Mouse (Mus musculus): ENCODE data around the gene Spcs2.
"Not testable (repeated sequence)": the region's sequence is repeated elsewhere in the genome, so short reads cannot be mapped to it uniquely, and the experiment has no call there.

Spcs2 gene

DNA sequence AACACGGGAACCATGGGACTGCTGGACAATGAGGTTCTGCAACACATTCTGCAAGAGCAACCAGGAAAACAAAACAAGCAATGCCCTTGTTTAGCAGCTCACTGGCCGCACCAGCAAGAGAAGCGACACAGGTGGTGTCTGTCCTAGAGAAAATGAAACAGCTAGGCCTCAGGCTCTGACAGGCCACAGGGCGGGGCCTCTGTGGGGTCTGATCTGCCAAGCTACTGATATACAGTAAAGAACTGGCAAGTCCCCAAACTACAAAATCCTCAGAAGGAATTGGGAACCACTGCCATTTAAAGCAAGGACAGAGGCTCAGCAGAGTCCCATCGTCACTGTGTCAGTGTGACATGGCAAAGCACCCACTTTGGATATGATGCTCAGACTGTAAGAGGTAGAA lies 40.8 kb downstream of the Spcs2 start:
- DNase-seq = no peak

DNA sequence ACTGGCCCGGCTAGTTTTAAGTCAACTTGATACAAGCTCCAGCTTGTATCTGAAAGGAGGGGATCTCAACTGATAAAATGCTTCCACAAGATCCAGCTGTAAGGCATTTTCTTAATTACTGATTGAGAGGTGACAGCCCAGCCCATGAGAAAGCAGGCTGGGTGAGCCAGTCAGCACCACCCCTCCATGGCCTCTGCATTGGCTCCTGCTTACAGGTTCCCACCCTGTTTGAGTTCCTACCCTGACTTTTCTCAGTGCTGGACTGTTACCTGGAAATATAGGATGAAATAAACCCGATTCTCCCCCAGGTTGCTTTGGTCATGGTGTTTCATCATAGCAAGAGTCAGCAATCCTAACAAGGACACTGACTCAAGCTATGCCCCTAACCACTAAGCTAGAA lies 41.3 kb downstream of the Spcs2 start:
- DNase-seq = no peak

DNA sequence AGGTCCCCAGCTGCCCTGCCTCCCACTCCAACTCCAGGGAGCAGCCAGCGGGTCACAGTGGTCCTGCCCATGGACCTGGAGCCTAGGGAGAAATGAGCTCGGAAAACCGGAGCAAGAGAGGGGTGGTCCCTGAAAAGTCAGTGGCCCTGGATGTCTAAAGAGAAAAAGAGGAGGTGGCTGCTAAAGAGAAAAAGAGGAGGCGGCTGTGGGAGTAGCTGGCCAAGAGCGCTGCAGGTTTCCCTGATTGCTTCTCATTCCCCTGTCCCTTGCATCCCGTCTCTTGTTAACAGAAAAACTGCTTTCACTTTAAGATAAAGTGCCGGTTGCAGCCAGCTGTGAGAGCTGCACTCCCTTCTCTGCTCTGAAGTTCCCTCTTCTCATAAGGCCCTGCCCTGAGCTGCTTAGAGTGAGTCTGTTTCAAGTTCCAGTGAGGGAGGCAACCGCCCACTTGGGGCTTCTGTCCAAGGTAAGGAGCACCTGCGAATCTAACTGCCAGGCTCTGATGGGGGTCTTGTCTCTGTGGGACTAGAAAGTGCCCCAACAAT lies 45.0 kb downstream of the Spcs2 start:
- DNase-seq = not testable (repeated sequence)

DNA sequence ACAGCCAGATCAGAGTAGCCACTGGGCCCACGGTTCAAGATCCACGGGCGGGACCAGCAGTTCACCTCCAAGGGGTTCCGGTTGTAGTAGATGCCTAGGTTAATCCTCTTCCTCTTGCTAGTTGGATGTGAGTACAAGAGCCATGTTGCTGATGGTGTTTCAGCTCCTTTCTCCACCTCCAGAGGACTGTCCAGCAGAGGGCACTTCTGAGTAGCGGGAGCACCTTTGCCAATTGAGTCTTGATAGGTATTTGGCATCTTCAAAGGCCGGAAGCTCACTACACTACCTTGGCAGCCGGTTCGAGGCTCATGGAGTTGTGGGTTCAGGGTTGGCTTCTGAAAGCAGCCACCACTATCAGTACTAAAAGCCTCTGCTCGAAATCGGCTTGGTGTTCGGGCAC lies 49.9 kb downstream of the Spcs2 start:
- no peak for DNase-seq

DNA sequence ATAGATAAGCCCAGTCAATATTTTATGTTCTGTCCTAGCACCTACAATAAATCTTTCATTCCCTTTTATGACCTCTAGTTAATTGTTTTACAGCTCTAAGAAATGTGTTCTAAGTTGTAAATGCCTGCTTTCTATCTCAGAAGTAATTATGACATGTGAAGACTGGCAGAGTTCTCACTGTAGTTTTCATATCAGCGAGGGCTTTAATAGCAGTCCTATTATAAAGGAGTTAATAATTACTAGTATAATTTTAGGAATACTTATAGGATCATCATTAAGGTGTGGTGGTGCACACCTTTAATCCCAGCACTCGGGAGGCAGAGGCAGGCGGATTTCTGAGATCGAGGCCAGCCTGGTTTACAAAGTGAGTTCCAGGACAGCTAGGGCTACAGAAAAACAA lies 51.6 kb downstream of the Spcs2 start:
- DNase-seq = no peak

DNA sequence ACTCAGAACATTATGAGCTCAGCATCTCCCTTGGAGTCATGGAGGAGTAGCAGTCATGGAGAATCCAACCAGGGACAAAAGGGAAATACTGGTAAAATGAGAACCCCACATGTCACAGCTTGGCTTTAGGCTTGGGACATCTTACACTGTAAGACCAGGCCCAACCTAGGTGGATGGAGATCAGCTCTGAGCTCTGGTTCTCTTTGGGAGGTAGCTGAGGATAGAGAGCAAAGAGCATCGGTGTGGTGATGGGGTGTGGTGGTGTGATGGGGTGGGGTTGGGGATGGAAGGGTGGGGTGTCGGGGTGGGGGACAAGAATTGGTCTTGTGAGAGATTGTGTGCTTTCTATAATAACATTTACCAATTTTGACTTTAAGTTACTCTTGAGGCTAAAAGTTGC lies 52.4 kb downstream of the Spcs2 start:
- DNase-seq = no peak

DNA sequence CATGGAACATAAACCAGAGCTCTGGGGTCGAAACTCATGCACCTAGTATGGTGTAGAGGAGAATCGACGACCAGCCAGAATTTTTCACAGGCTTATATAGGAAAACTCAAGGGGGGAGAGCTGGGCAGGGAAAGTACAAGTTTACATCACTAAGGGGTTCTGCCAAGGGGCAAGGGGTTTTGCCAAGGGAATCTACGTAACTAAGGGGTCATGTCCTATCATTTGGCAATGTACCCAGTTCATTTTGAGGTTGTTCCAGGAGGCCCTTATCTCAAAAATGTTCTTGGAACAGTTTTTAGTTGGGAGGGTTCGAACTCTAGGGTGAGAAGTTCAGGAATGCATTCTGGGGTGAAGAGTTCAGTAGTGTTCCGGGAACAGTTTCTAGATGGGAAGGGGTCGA lies 56.2 kb downstream of the Spcs2 start:
- not testable (repeated sequence) for DNase-seq

DNA sequence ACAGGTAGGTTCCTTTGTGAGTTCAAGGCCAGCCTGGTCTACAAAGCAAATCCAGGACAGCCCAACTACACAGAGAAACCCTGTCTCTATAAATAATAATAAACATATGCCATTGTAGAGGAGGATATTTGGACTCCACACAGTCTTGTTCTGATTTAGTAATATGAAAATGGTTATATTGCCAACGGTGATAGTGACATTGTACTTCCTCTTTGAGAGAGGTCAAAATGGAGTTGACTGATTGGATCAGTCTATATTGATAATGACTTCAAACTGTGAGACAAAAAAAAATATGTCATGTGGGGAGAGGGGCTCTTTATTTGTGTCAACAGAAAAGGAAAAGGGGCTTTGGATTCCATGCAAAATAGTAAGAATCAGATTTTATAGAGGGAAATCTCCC lies 57.9 kb downstream of the Spcs2 start:
- DNase-seq = no peak

DNA sequence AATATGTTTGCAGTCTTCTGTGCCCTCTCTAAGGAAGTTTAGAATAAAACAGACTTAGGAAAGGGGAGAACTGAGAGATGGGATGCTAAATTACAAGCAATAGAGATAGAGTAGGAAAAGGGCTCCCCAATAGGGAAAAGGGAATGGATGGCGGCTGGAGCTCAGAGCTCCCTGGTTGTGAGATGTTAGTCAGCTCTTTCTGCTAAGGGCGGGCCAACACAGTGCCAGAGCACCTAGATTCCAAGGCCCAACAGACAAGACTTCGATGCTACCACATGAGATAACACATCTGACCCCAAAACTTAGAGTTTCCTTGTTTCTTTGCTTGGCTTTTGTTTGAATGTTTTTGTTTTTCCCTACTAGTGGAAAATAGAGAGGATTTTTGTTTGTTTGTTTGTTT lies 59.2 kb downstream of the Spcs2 start:
- not testable (repeated sequence) for DNase-seq

DNA sequence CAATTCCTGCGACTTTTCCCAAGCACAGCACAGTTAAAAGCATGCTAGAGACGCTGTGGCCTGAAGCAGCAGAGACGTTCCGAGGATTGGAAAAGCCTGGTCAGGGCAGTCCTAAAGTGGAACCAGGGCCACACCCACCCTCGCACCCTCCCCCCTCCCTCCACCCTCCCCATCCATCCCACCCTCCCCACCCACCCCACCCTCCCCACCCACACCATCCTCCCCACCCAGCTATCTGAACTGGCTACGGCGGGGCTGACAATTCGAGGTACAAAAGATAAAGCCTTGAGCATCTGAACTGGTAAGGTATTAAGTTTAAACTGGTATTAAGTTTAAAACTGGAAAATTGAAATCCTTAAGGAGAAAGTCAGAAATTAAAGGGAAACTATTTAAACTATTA lies 59.7 kb downstream of the Spcs2 start:
- DNase-seq = no peak

DNA sequence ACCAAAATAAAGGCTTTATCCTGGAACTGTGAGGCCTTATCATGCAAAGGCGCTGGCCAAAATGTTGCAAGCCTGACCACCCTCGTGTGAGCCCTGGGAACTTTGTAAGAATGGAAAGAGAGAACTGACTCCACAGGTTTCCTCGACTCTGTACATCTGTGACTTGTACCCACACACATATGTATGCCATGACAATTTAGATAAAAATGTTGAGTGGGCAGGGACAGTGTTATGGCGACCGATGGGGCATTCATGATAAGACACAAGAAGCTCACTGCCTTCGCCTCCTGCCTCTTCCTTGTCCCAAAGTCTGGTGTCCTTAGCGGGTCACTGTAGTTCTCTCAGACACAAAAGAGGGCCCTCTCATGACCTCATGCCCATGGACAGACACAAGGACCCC lies 64.1 kb downstream of the Spcs2 start:
- no peak for DNase-seq

DNA sequence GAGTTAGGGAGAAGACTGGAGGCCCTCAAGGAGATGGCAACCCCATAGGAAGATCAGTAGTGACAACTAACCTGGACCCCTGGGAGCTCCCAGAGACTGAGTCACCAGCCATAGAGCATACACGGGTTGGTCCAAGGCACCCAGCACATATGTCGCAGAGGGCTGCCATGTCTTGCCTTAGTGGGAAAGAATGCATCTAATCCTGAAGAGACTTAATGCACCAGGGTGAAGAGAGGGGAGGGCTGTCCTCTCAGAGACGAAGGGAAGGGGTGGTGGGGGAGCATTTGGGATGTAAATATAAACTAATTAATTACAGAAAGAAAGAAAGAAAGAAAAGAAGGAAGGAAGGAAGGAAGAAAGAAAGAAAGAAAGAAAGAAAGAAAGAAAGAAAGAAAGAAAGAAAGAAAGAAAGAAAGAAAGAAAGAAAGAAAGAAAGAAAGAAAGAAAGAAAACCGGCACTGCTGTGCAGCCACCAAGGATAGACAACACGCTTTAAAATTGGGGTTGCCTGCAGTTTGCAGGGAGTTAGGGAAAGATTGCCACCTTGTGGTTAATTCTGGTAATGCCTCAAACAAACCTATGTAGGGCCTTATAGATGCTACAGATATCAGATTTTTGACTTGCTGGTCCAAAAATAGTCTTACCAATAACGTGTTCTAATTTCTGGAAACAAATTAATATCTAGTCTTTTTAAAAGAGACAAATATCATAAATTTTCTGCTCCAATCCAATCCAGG lies 65.2 kb downstream of the Spcs2 start:
- DNase-seq = peak; percentile 69

DNA sequence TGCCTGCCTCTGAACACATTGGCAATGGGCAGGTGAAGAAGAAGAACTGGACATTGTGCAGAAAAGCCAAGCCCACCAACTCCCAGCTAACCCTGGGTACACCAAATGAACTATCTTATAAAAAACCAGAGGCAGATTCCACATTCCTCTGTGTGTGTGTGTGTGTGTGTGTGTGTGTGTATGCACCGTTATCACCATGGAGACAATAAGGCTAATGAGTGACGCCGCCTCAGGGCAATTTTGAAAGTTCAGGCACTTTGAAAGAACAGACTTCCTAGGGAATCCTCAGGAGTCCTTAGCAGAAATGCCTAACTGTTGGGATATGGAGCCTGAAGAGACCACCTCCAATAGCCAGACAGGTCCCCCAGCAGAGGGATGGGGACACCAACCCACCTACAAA lies 66.0 kb downstream of the Spcs2 start:
- no peak for DNase-seq

DNA sequence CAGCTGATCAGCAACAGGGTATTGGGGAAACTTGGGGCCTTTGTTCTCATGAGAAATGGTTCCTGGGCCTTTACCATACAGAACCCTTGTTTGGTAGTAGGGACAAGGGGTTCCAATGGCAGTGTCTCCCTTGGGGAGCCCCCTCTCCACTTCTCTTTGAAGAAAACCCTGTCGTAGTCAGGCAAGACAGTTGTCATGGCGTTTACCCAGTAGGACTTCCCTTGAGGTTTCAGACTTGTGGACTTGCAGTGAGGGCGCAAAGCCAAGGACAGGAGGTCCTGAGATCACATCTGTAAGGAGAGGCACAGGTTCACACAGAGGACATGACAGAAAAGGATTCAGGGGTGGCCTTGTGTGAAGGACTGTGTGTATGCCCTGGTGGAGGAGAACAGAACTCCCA lies 66.8 kb downstream of the Spcs2 start:
- no peak for DNase-seq

DNA sequence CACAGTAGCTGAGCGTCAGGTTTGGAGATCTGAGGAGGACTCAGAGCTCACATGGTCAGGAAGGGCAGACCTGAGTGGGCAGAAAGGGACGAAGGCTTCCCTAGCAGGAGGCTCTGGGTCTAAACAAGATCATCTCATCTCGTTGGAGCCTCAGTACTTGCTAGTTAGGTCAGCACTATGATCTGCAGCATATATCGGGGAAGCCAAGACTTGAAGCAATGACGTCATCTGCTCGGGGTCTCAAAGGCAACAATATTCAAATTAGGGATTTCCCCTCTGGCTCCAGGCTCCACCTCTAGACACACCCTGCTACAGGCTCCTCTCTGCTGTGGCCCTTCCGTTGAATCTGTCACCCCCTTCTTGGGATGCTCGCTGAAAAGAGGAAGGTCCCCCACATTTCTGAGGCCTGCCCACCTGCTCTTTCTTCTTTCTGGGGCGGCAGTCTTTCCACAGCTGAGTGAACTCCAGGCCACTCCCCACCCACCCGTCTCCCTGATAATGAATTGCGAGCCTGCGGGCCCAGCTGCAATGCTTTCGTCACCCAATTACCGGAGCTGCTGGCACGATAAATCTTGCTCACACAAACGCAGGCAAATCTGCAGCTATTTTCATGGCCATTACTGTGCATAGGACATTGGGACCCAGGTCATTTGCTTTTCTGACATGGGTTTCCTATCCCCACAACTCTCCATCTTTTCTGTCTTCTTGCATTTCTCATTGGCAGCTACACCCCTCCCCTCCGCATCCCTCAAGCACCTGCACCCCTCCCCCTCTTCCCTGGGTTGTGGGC lies 67.9 kb downstream of the Spcs2 start:
- DNase-seq = peak; percentile 16

DNA sequence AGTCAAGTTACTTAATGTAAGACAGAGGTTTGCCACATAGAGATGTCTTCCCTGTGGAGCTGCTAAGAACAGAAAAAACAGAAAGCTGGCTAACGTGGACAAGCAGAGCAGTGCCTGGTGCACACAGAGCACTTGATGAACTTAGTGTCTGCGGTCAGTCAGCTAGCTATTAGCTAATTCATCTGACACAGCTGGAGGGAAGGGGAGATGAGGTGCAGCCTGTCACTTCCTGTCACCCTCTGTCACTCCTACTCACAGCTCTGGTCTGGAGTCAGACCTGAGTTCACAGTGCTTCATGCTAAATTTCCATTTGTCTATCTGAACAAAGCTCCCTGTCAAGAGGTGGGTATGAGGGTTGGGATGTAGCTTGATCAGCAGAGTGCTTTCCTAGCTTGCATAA lies 69.2 kb downstream of the Spcs2 start:
- DNase-seq = no peak

DNA sequence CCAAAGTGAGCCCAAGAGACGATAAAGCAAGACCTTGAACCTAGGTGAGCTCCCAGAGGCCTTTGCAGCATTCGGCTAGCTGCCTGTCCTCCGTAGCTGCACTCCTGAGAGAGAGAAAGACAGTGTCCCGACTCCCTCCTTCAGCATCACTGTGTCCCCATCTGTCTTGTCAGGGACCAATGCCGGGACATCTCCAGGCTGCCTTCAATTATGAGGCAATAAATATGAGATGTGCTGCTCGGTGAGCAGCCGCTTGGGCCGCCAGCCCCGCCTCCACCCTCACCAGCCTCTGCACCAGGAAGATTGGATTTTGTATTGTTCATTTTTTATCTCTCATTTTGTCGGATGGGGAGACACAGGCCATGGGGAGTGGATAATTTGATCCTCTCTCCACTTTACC lies 72.4 kb downstream of the Spcs2 start:
- DNase-seq = no peak

DNA sequence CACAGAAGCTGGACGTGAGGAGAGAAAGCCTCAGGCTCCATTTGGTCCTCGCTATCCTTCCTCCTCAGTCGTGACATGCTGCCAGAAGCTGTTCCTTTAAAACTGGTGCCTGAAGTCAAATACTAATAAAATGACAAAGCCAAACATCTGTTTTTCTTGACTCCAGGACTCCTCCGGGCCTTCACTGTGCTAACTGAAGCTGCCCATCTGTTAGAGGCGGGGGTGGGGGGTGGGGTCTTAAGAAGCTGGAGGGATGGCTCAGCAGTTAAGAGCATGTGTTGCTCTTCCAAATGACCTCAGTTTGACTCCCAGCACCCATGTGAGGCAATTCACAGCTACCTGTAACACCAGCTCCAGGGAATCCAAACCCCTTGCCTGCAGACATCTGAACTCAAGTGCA lies 74.7 kb downstream of the Spcs2 start:
- no peak for DNase-seq

DNA sequence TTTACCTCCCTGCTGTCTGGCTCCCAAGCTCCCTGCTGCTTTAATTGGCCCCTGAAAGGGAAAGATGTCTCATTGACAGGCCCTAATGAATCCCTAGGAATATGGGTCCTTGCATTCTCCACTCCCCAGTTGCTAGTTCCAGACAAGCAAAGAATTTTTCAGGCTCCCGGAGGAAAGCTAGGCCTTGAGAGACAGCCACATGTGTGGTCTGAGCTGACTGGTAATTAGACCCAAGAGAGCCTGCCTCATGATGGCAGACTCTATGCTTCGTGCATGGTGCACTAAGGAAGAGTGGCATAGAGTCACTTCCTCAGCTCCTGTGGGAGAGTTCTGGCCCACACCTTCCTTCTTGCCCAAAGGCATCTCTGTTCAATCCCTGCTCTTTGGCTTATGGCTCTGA lies 75.3 kb downstream of the Spcs2 start:
- DNase-seq = no peak
